In the genomic region with DNA sequence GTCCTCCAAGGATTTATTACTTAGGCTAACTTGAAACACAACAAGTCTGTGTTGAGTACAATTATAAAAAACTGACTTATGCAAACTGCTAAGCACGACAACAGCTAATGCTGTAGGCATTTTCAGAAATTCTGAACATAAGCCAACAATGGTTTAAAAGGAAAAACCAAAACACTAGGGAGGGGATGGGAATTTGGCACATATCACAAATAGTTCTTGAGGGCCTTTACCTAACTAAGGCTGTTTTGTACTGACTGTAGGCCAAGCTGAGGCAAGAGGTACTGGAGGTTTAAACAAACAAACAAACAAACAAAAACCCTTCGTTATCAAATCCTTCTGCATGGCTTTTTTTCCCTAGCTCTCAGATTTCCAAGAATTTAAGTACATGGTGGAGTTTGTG, we compare ENCODE assay signal across 8 mouse cellular contexts. TPM values are rescaled to one million over a fixed set of nuclear protein-coding genes. Genes with fewer than 3 reads are reported as not detected.
DNase-seq lines count a peak whose midpoint lies in the region; ATAC-seq and TF ChIP-seq lines count a peak whose summit lies in the region.

No protein-coding gene starts in this region.

- H3K27me3 ChIP-seq in heart, embryonic 11.5 days (ENCODE audit: control insufficient read depth, insufficient read depth, low read length): no peaks in the 10 kb centered on the region
- H3K27me3 ChIP-seq in lung, postnatal 0 days (replicated peaks; ENCODE audit: insufficient read depth, low read length): no peaks in the 10 kb centered on the region
- no peaks in the 10 kb centered on the region for H3K27me3 ChIP-seq in limb, embryonic 13.5 days
- H3K27me3 ChIP-seq in stomach, postnatal 0 days (ENCODE audit: control insufficient read depth, insufficient read depth, low read length): no peaks in the 10 kb centered on the region

- no peak overlapping the region for H3K27ac ChIP-seq in heart, embryonic 11.5 days (ENCODE audit: low read depth, low read length)
- peak overlapping the region; percentile 96; the same call in 1 of the 2 replicates for H3K27ac ChIP-seq in lung, postnatal 0 days (ENCODE audit: low read length)
- H3K27ac ChIP-seq in limb, embryonic 13.5 days: no peak overlapping the region
- no peak overlapping the region for H3K27ac ChIP-seq in stomach, postnatal 0 days (replicated peaks)

- H3K9me3 ChIP-seq in heart, embryonic 11.5 days (replicated peaks; ENCODE audit: control insufficient read depth, low read length): no peaks in the 10 kb centered on the region
- H3K9me3 ChIP-seq in lung, postnatal 0 days (ENCODE audit: low read length): no peaks in the 10 kb centered on the region
- H3K9me3 ChIP-seq in limb, embryonic 13.5 days: no peaks in the 10 kb centered on the region
- H3K9me3 ChIP-seq in stomach, postnatal 0 days (ENCODE audit: control insufficient read depth, low read length): no peaks in the 10 kb centered on the region

- H3K4me3 ChIP-seq in heart, embryonic 11.5 days (ENCODE audit: low read depth, low read length): no peak overlapping the region
- H3K4me3 ChIP-seq in lung, postnatal 0 days (ENCODE audit: low read depth, low read length): peak overlapping the region; percentile 99
- peak overlapping the region; percentile 89 for H3K4me3 ChIP-seq in limb, embryonic 13.5 days
- peak overlapping the region; percentile 91; the same call in 1 of the 2 replicates for H3K4me3 ChIP-seq in stomach, postnatal 0 days (ENCODE audit: low read depth, low read length)

- 68% methylated on average over 2 of the region's 2 CpGs for WGBS in heart, embryonic 11.5 days (ENCODE audit: insufficient replicate concordance)
- 14% methylated on average over 2 of the region's 2 CpGs for WGBS in lung, postnatal 0 days
- WGBS in limb, embryonic 13.5 days: 68% methylated on average over 2 of the region's 2 CpGs
- 40% methylated on average over 2 of the region's 2 CpGs for WGBS in stomach, postnatal 0 days

- no peaks in the 10 kb centered on the region for H3K36me3 ChIP-seq in heart, embryonic 11.5 days (ENCODE audit: control insufficient read depth, insufficient read depth, low read length)
- H3K36me3 ChIP-seq in lung, postnatal 0 days (ENCODE audit: insufficient read depth, low read length): no peaks in the 10 kb centered on the region
- peaks cover 6% of the 10 kb centered on the region; the same call in 1 of the 2 replicates for H3K36me3 ChIP-seq in limb, embryonic 13.5 days
- no peaks in the 10 kb centered on the region for H3K36me3 ChIP-seq in stomach, postnatal 0 days (ENCODE audit: control insufficient read depth, insufficient read depth, low read length)

- peaks cover 8% of the 10 kb centered on the region; the same call in 1 of the 2 replicates for H3K4me1 ChIP-seq in heart, embryonic 11.5 days (ENCODE audit: control insufficient read depth, insufficient read depth, low read length)
- H3K4me1 ChIP-seq in lung, postnatal 0 days (ENCODE audit: insufficient read depth, low read depth, low read length): peaks cover 6% of the 10 kb centered on the region; the same call in 1 of the 2 replicates
- H3K4me1 ChIP-seq in limb, embryonic 13.5 days: peaks cover 24% of the 10 kb centered on the region
- H3K4me1 ChIP-seq in stomach, postnatal 0 days (replicated peaks; ENCODE audit: control insufficient read depth, insufficient read depth): 0 out of 2 replicates have a peak, but pooled peaks cover 6% of the 10 kb centered on the region

- DNase-seq in heart, postnatal 25 days (ENCODE audit: low spot score): no peak
- DNase-seq in lung, postnatal 0 days (ENCODE audit: low spot score): peak; percentile 53
- no peak for DNase-seq in lung, postnatal 14 days
- no peak for DNase-seq in stomach, postnatal 0 days (ENCODE audit: low spot score)
- no peak for DNase-seq in urinary bladder, postnatal 25 days (ENCODE audit: low spot score)
- DNase-seq in gastrocnemius, postnatal 4 days (ENCODE audit: low spot score in 2 of 2): no peak

- no peak for TF ChIP-seq CTCF in lung, postnatal 0 days (IDR thresholded peaks at IDR 0.05)
- TF ChIP-seq CTCF in stomach, postnatal 0 days (IDR thresholded peaks at IDR 0.05; ENCODE audit: low read depth): no peak

- ATAC-seq in heart, embryonic 11.5 days (replicated peaks; ENCODE audit: insufficient number of reproducible peaks, low FRiP score, low TSS enrichment): no peak
- no peak for ATAC-seq in lung, postnatal 0 days
- no peak for ATAC-seq in limb, embryonic 13.5 days (ENCODE audit: low FRiP score, low read depth)
- ATAC-seq in stomach, postnatal 0 days (ENCODE audit: low FRiP score, low TSS enrichment): no peak

- intact Hi-C loops in heart, postnatal 25 days (cut with DNase I): loop anchor here (5.0 kb wide), 1 partner anchor 76 kb away; a partner anchor contains a TSS

- TF ChIP-seq EP300 in lung, postnatal 0 days (IDR thresholded peaks at IDR 0.05): no peak
- TF ChIP-seq EP300 in stomach, postnatal 0 days (optimal IDR thresholded peaks at IDR 0.05): no peak

- H3K4me2 ChIP-seq in heart, embryonic 11.5 days: peak overlapping the region; percentile 73; the same call in 1 of the 2 replicates
- peak overlapping the region; percentile 64 for H3K4me2 ChIP-seq in lung, postnatal 0 days (replicated peaks; ENCODE audit: low read depth, low read length)
- H3K4me2 ChIP-seq in limb, embryonic 13.5 days (replicated peaks): peak overlapping the region; percentile 68
- H3K4me2 ChIP-seq in stomach, postnatal 0 days (replicated peaks; ENCODE audit: low read depth): peak overlapping the region; percentile 63

- H3K9ac ChIP-seq in heart, embryonic 11.5 days (ENCODE audit: low read depth, low read length): no peak overlapping the region
- peak overlapping the region; percentile 88 for H3K9ac ChIP-seq in lung, postnatal 0 days (replicated peaks; ENCODE audit: low read depth)
- peak overlapping the region; percentile 90; the same call in 1 of the 2 replicates for H3K9ac ChIP-seq in limb, embryonic 13.5 days
- peak overlapping the region; percentile 38; the same call in 1 of the 2 replicates for H3K9ac ChIP-seq in stomach, postnatal 0 days (ENCODE audit: low read length)

RNA-seq across cellular contexts. Expression of a gene that starts 1.7 kb away (rescaled TPM):
- polyA plus RNA-seq in heart, embryonic 11.5 days (2014; fragmentation: Nextera tagmentation; extraction: Ambion mirVana): 16.7 and 18.8 TPM in 2 replicates
- total RNA-seq in heart, postnatal 25 days (2021): 10 to 100 TPM; 26.3 to 28.6 TPM
- 43.3 and 45.3 TPM in 2 replicates for polyA plus RNA-seq in lung, postnatal 0 days (2015; fragmentation: Nextera tagmentation; extraction: Ambion mirVana)
- 20.7 and 21.8 TPM in 2 replicates for polyA plus RNA-seq in limb, embryonic 13.5 days (2015; fragmentation: Nextera tagmentation; extraction: Ambion mirVana)
- 8.7 and 9.5 TPM in 2 replicates for polyA plus RNA-seq in stomach, postnatal 0 days (2015; fragmentation: Nextera tagmentation; extraction: Ambion mirVana)
- 10 to 100 TPM; 42.5 to 50.8 TPM for total RNA-seq in gastrocnemius, postnatal 4 days (2021)

RNA-seq across cellular contexts. Expression of a gene that starts 57.1 kb away (rescaled TPM):
- 1.2 and 2.0 TPM in 2 replicates for polyA plus RNA-seq in heart, embryonic 11.5 days (2014; fragmentation: Nextera tagmentation; extraction: Ambion mirVana)
- under 1 TPM; 0.42 to 0.49 TPM for total RNA-seq in heart, postnatal 25 days (2021)
- polyA plus RNA-seq in lung, postnatal 0 days (2015; fragmentation: Nextera tagmentation; extraction: Ambion mirVana): 0.72 and 0.74 TPM in 2 replicates
- 1.1 and 1.9 TPM in 2 replicates for polyA plus RNA-seq in limb, embryonic 13.5 days (2015; fragmentation: Nextera tagmentation; extraction: Ambion mirVana)
- polyA plus RNA-seq in stomach, postnatal 0 days (2015; fragmentation: Nextera tagmentation; extraction: Ambion mirVana): 1.0 and 1.1 TPM in 2 replicates
- 1 to 10 TPM; 3.9 to 4.1 TPM for total RNA-seq in gastrocnemius, postnatal 4 days (2021)
